Mouse (Mus musculus) right cerebral cortex, adult 18-20 months (tissue): Measurements from ENCODE around the gene Usp49.
"Not testable (repeated sequence)": the region's sequence is repeated elsewhere in the genome, so short reads cannot be mapped to it uniquely, and the experiment has no call there.

Experiments
- DNase-seq: peaks from one replicate; pipeline ENCODE4 v3.0.0; 2022; ENCODE audit warnings: mixed read lengths

Gene Usp49

DNA sequence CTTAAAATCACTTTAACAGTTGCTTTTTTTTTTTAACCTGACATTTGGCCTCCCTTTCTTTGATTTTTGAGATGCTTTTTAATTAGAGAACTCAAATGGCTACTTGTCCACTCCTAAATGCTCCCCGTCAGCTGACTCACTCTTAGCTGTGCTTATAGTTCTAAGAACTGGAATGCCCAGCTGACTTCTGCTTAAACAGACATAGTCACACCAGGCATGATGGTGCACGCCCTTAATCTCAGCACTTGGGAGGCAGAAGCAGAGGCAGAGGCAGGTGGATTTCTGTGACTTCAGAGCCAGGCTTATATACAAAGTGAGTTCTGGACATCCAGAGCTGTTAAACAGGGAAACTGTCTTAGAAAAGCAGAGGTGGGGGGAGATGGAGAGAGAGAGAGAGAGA lies 21.5 kb downstream of the Usp49 start:
- DNase-seq = no peak

DNA sequence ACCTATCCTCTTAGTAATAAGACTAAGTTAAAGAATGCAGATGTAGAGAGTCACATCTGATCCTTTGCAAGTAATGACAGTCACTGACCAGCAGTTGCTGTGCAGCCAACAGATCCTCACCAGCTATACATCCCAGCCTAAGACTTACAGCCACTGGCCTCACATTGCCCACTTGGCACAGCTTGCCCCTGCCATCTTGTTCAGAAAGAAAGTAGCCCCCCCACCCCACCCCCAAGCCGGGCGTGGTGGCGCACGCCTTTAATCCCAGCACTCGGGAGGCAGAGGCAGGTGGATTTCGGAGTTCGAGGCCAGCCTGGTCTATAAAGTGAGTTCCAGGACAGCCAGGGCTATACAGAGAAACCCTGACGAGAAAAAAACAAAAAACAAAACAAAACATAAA lies 23.9 kb downstream of the Usp49 start:
- not testable (repeated sequence) for DNase-seq

DNA sequence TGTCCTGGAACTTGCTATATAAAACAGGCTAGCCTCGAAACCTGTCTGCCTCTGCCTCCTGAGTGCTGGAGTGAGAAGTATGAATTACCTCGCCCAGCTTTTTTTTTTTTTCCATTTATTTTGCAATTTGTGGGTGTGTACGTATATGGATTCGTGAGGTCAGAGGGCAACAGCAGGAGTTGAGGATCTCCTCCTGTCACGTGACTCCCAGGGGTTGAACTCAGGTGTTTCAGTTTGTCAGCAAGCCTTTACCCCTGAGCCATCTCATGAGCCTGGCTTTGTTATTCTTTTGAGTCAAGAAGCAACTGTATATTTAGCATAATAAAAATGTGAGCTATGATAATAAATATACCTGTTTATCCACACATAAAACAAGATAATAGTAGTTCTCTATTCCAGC lies 25.2 kb downstream of the Usp49 start:
- no peak for DNase-seq

DNA sequence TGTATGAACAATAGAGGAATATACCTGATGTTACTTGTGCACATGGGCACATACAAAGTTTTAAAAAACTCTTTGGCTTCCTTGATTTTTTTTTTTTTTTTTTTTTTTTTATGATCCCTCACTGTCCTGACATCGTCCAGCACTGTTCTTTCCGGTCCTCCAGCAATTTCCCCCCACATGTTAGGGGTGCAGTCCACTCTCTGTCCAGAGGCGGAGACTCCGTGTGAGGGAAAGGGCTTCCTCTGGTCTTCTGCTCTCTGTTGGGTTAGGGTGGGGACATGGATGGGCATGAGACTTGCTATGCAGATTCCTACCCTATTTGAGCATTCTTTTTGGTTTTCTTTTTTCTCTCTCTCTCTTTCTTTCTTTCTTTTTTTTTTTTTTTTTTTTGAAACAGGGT lies 27.4 kb downstream of the Usp49 start:
- DNase-seq = no peak

DNA sequence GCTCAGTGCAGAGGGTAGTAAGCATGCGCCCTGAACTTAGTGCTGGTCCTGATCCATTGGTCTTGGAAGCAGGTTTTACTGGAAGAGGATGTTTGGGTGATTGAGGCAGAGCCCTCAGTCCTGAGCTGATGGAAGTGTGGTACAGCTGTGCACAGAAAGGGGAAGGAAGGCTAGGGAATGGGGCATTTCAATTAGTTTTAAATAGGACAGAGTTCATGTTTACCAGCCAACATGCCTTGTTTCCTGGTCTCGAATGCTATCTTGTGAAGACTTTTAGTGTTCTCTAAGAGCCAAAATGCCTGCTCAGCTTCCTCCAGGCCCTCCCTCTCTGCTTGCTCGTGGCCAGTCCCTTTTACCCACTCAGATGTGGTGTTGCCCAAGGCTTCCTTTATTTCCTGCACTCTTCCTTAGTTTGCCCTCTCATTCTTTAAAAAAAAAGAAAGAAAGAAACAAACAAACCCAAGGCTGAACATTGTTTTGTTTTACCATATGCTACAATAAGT lies 28.3 kb downstream of the Usp49 start:
- DNase-seq = no peak

DNA sequence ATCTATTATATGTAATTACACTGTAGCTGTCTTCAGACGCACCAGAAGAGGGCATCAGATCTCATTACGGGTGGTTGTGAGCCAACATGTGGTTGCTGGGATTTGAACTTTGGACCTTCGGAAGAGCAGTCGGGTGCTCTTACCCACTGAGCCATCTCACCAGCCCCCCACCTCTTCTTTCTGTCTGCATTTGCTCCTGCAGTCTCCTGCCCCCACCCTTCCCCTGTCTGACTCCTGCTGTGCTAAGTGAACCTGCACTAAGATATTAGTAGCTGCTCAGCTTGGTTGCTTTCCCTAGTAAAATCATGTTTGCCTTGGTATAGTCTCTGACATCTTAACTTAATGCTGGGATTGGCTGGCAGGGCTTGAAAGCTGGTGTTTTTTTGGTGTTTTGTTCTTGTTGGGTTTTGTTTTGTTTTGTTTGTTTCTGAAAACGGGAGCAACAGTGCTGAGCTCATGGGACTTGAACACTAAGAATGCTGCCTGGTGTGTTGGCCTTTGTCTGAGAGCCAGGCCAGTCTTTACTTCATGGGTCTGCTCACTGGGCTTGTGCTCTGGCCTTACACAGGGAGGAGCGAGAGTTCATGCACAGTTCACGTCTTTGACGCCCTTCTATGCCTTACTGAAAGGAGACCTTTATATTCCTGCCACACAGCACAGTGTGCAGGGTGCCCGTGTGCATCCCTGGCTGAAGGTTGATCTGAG lies 32.7 kb downstream of the Usp49 start:
- no peak for DNase-seq

DNA sequence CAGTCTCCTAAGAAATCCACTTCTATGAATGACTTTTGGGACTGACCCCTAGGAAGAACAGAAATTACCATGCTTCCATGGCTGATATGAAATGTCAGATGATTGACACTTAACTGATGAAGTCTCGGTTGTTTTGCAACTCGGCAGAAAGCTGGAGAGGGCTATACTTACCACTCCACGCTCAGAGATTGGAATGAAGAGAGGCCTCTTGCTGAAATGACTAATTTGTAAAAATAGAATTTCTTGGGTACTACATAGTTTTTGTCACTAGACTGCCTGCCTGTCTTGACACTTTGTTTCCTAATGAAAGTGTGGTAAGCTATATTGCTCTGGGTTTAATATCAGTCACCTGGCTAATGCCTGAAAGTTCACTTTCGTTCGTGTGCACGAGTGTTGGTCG lies 34.0 kb downstream of the Usp49 start:
- DNase-seq = no peak

DNA sequence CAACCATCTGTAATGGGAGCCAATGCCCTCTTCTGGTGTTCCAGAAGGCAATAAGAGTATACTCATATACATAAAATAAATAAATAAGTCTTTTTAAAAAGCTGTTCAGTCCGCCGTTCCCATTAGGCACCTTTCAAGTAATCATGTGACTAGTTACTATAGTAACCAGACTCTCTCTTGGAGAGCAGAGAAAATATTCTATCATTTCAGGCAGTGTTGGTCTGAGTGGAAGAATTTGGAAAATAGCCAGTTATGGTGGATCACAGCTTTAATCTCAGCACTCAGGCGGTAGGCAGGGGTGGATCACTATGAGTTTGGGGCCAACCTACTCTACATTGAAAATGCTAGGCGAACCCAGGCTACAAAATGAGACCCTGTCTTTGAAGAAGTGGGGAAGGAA lies 38.7 kb downstream of the Usp49 start:
- no peak for DNase-seq

DNA sequence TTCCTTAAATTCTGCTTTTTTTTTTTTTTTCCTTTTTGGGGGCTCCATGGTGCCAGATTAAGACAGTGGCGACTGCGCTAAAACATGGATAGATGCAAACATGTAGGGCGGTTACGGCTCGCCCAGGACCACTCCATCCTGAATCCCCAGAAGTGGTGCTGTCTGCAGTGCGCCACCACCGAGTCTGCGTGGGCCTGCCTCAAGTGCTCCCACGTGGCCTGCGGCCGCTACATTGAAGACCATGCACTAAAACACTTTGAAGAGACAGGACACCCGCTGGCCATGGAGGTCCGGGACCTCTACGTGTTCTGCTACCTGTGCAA lies 41.5 kb downstream of the Usp49 start:
- no peak for DNase-seq

DNA sequence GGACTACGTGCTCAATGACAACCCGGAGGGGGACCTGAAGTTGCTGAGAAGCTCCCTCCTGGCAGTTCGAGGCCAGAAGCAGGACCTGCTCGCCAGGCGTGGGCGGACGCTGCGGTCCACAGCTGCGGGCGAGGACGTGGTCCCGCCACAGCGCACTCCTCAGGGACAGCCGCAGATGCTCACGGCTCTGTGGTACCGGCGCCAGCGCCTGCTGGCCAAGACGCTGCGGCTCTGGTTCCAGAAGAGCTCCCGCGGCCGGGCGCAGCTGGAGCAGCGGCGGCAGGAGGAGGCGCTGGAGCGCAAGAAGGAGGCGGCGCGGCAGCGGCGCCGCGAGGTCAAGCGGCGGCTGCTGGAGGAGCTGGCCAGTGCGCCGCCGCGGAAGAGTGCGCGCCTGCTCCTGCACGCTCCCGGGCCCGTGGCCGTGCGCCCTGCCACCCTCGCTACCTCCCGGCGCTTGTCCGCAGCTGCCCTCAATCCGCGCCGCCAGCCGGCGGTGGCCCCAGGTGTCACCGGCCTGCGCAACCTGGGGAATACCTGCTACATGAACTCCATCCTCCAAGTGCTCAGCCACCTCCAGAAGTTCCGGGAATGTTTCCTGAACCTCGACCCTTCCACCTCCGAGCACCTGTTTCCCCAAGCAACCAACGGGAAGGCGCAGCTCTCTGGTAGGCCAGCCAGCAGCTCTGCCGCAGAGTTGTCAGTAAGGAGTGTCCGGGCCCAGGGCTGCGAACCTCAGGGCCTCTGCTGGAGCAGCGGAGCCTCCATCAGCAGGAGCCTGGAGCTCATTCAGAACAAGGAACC lies 42.0 kb downstream of the Usp49 start:
- DNase-seq = peak; percentile 64

DNA sequence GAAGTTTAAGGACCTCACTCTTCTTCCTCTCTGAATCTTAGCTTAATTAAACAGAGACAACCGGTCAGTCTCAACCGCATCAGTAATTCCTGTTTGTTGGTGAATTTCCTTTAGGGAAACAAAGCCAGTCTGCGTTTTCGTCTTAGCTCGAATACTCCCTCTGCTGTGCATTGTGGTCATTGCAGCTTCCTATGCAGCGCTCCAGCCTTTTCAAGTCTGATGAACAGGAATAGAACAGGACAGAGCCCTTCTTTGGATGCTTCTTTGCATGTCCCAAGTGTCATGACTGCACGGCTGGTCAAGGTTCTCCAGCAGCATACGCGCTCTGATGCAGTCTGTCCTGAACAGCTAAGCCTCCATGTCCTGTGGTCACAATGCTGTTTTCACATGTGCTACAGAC lies 46.1 kb downstream of the Usp49 start:
- peak; percentile 64 for DNase-seq

DNA sequence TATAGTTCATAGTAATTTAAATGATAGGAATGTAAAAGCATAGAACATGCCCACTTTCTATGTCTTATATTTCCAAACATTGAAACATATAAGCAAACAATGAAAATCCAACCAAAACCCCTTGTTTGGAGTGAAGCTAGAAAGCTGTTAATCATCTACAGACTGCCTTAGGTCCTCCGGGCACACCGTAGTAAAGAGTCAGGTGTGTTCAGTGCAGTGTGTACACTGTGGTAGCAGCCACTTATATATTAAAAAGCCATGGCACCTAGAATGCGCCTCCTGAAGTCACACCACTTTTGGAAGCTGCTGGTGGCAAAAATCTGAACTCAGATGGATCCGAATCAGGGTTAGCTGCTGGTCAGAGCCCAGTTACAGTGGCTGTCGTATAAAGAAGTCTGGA lies 47.7 kb downstream of the Usp49 start:
- DNase-seq = no peak

DNA sequence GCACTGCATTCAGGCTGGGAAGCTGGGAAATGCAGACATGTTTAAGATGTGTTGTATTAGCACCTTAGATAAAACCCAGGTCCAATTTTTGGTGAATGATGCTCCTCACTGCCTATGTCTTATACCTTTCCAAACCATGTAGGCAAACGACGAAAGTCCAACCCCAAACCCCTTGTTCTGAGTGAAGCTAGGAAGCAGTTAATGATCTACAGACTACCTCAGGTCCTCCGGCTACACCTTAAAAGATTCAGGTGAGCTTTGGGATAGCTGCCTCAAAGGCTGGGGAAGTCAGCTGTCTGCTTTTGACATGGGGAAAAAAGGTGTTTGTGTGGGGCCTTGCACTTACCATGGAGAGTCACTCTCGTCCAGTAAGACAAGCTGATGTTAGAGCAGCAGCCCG lies 48.2 kb downstream of the Usp49 start:
- no peak for DNase-seq

DNA sequence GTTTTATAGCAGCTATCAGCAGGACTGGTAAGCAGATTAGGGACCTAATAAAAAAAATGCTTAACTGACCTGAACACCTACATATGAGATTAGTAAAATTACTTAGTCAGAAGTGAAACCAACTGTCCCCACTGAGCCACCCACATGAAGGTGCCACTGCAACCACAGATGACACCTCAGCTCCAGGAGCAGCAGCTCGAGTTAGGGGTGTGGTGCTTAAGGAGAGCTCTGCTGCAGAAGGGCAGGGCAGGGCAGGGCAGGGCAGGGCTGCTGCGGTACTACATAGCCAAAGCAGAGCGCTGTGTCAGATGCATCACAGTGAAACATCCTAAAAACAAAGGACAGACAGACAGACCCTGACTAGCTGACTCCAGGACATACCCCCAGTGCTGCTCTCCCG lies 52.3 kb downstream of the Usp49 start:
- no peak for DNase-seq

DNA sequence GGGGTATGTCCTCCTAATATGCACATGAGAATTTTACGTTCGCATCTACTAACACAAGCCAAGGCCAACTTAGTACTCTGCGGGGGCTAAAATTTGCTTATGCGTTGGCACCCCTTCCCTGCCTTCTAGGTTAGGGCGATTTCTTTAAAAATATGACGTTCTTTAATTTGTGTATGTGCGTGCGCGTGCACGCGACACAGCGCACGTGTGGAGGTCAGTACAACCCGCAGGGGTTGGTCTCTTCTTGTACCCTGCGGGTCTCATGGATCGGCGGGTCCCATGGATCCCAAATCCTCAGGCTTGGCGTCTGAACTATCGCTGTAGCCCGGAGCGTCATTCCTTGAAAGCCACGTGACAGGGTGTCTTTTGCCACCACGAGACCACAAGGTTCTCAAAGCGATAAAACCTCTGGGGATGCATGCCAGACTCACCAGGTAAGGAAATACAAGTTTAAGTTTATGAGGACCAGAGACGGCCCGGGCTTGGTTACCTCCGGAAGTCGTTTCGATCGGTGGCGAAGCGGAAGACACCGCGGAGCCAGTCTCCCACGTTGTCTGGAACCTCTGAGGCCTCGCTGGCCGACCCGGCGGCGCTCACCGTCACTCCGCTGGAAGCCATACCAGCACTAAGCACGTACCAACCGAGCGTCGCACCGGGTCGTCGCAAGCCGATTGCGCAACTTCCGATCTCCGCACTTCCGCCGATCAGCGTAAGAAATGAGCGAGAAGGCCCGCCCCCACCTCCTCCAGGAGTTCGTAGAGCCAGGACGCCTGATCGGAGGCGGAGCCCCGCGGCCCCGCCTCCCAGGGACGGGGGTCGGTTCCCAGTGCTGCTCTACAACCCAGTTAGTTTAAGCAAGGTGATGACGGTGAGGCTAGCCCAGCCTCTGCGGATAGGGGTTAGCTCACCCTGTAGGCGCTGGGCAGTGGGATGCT lies 57.2 kb downstream of the Usp49 start:
- peak; percentile 98 for DNase-seq

DNA sequence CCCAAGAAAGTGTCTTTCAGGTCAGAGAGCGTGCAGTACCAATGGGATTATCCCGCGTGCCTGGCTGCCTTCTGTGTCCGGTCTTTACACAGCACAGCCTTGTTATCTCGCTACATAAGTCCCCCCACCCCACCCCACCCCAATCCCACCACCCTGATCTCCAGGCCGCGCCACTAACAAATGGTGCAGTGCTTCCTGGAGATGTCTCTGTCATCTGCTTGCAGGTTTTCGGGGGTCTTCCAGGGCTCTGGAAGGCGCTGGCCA lies 57.8 kb downstream of the Usp49 start, which contains the start of gene Tomm6:
Gene Tomm6, minus strand, starts transcription at position 43 of the 264 bp plus-strand sequence.
- DNase-seq = no peak

DNA sequence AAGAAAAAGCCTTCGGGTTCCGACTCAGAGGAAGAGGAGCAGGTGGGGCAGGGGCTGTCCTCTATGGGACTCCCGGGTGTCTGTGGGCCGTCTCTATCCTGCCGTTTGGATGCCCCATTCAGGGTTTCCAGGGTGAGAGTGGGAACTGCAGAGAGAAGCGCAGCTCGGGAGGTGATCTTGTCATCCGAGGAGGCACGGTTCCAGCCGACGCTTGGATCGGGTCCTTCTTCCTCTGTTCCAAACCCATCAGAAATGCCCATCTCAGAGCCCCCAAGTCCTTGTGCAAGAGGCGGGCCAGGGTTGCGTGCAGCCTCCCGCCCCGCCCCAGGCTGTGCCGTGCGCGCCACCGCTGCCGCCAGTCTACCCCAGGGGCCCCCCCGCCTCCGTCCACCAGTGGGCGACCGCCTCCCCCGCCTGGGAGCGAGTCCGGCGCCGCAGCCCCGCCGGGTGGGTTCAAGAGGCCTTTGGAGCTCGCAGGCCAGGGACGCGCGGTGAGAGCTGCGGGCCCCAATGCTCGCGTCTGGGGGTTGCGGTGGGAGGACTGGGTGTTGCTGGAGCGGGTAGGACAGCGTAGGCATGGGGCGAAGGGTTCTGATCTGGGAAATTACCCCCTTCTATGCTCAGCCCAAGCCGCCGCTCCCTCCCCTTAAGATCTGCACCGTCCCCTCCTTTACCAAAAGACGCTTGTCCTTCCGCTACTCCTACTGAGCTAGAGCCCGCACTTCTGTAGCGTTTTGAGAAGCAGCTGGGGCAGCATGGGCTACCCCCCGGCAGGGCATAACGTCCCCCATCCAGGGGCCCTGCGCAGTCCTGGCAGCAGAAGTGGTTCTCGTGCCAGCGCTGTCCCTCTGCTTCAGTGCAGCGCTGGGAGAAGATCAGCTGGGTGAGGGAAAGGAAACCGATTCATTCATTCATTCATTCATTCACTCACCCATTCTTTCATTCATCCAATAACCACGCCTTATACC lies 58.4 kb downstream of the Usp49 start, which contains the start of gene Frs3:
Gene Frs3, plus strand, starts transcription at position 423 of the 968 bp plus-strand sequence.
- peak; percentile 85 for DNase-seq

DNA sequence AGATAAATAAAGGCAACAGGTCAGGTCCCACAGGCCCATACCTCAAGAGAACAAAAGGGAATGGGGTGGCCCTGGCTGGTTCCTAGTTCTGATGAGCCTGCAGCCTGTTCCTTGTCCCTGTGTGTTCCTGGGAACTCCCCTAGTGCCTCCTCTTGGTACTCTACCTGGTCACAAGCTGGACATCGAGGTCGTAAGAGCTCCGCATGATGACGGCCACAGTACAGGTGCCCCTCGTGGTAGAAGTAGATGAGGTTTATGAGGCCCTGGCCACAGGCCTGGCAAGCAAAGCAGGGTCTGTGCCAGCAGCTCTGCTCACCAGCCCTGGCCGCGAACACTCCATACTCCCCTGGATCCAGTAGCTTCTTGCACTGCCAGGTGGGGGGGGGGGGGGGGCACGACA lies 59.4 kb downstream of the Usp49 start:
- DNase-seq = no peak

DNA sequence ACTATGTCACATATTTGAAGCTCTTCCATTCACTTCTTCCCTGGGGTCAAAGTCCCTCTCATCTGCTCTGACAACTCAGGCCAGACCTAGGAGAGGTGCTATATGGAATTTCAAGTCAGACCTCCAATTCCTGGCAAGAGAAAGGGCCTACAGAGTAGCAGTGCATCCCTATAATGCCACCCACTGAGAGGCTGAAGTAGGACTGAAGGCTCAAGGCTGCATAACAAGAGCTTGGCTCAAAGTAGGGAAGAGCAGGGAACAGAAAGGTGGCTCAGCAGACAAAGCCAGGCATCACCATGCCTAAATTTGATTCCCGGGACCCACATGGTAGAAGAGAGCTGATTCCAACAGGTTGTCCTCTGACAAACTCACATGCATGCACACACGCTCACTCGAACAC lies 61.2 kb downstream of the Usp49 start:
- DNase-seq = no peak

DNA sequence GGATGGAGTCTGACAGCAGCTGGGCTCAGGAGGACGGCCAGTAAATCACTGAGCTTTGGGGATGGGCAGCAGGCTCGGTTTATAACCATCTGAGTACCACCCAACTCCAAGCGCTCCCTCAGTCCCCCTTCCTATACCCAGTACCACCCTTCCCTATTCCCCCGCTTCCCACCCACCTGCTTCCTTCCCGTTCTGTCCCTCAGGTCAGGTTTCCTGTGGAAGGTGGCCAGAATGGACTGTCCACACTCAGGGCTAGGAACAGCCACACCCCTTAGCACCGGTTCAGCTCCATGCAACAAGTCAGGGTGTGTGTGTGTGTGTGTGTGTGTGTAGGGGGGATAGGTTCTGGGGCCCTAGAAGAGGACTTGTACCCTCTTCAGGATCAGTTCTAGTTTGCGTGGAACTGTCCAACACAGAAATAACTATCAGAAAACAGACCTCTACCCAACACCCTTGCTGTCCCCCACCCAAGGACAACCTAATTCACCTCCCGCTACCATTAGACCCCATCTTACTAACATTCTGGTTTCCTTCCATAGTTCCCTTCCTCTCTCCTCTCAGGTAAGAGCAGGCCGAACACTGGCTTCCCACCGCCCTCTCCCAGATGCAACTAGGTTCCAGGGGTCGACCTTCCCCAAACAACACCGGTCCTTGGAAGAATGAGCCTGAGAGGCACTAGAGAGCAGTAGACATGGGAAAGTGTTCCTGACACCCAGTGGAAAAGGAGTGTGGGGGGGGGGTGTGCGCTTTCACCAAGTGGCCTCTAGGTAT lies 63.4 kb downstream of the Usp49 start:
- no peak for DNase-seq

DNA sequence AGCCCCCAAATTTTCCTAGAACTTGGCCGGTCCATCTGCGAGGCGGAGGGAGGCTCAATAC lies 63.8 kb downstream of the Usp49 start, which contains the start of gene Gm21981:
Gene Gm21981, minus strand, starts transcription at position 14 of the 61 bp plus-strand sequence.
- no peak for DNase-seq
